ENCODE assay signal across 8 mouse cellular contexts in the genomic region with DNA sequence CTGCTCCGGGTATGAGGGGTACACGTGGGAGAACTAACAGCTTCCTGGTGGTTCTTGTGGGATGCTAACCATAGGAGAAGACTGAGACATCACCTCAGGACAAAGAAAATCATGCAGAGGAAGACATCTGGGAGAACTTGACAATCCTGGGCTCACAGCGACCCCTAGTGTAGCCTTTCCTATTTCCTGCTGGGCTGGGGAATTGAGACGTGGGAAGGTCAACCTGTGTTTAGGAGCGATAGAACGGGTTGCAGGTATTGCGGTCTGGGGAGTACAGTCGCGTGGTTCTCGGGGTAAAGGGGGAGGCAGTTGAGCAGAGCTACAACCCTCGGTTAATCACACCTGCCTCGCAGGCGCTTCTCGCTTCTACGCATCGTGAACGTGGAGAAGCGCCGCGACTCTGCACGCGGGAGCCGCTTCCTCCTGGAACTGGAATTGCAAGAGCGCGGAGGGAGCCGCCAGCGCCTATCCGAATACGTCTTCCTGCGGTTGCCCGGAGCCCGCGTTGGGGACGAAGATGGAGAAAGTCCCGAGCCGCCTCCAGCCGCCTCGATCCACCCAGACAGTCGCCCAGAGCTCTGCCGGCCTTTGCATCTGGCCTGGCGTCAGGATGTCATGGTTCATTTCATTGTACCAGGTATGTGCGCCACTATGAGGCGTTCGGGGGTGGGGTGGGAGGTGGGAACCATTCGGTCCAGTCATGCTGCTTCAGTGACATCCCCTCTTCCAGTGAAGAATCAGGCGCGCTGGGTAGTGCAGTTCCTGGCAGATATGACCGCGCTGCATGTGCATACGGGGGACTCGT. TPM values are rescaled to one million over a fixed set of nuclear protein-coding genes. Genes with fewer than 3 reads are reported as not detected.
A peak's percentile ranks its signal among the peaks of the same experiment; 100 is the strongest.
DNase-seq lines count a peak whose midpoint lies in the region; ATAC-seq lines count a peak whose summit lies in the region.

No protein-coding gene starts in this region.

- peak overlapping the region; percentile 51 for H3K9ac ChIP-seq in intestine, embryonic 16.5 days (ENCODE audit: low read depth, low read length)
- H3K9ac ChIP-seq in midbrain, embryonic 11.5 days (ENCODE audit: low read length): peak overlapping the region; percentile 54

- no peaks in the 10 kb centered on the region for H3K9me3 ChIP-seq in intestine, embryonic 16.5 days (ENCODE audit: control insufficient read depth, low read length)
- no peaks in the 10 kb centered on the region for H3K9me3 ChIP-seq in limb, embryonic 10.5 days (replicated peaks)
- no peaks in the 10 kb centered on the region for H3K9me3 ChIP-seq in midbrain, embryonic 11.5 days (ENCODE audit: control insufficient read depth, low read length)

- intact Hi-C loops in gastrocnemius, postnatal 36 days (cut with DNase I): no loop called here

- no peaks in the 10 kb centered on the region for H3K36me3 ChIP-seq in intestine, embryonic 16.5 days (ENCODE audit: control insufficient read depth, insufficient read depth, low read length)
- peaks cover 37% of the 10 kb centered on the region for H3K36me3 ChIP-seq in limb, embryonic 10.5 days
- H3K36me3 ChIP-seq in midbrain, embryonic 11.5 days (ENCODE audit: control insufficient read depth, insufficient read depth, low read length): 0 out of 2 replicates have a peak, but pooled peaks cover 3% of the 10 kb centered on the region

- H3K4me3 ChIP-seq in intestine, embryonic 16.5 days (ENCODE audit: low read length): peak overlapping the region; percentile 44
- peak overlapping the region; percentile 51 for H3K4me3 ChIP-seq in limb, embryonic 10.5 days
- H3K4me3 ChIP-seq in midbrain, embryonic 11.5 days (ENCODE audit: low read depth, low read length): peak overlapping the region; percentile 28

- no peak overlapping the region for H3K27ac ChIP-seq in intestine, embryonic 16.5 days (ENCODE audit: low read length)
- peak overlapping the region; percentile 74 for H3K27ac ChIP-seq in limb, embryonic 10.5 days
- H3K27ac ChIP-seq in midbrain, embryonic 11.5 days (ENCODE audit: low read depth, low read length): no peak overlapping the region

- peaks cover 12% of the 10 kb centered on the region for H3K27me3 ChIP-seq in intestine, embryonic 16.5 days (replicated peaks; ENCODE audit: control insufficient read depth, insufficient read depth, low read length)
- H3K27me3 ChIP-seq in limb, embryonic 10.5 days (ENCODE audit: low read depth, poor library complexity, severe bottlenecking): peaks cover 35% of the 10 kb centered on the region
- H3K27me3 ChIP-seq in midbrain, embryonic 11.5 days (ENCODE audit: control insufficient read depth, insufficient read depth, low read length): peaks cover 17% of the 10 kb centered on the region

- WGBS in intestine, embryonic 16.5 days: 1% methylated on average over 51 of the region's 51 CpGs
- WGBS in limb, embryonic 10.5 days: 2% methylated on average over 51 of the region's 51 CpGs
- 1% methylated on average over 51 of the region's 51 CpGs for WGBS in midbrain, embryonic 11.5 days

- ATAC-seq in intestine, embryonic 16.5 days: peak; percentile 53
- ATAC-seq in midbrain, embryonic 11.5 days (ENCODE audit: low FRiP score): peak; percentile 52

- peak; percentile 69 for DNase-seq in 3T3-L1 (ENCODE audit: low read depth, low spot score)
- peak; percentile 72 to 92 for DNase-seq in adrenal gland, adult (ENCODE audit: inconsistent age in 2 of 2, low spot score in 1 of 2)
- DNase-seq in embryo, embryonic 10 days (ENCODE audit: low spot score): peak; percentile 92
- DNase-seq in gastrocnemius, postnatal 36 days: peak; percentile 57 to 58
- peak; percentile 87 for DNase-seq in limb, embryonic 10.5 days (ENCODE audit: low spot score)
- DNase-seq in midbrain, embryonic 11.5 days (ENCODE audit: low spot score, missing footprints): peak; percentile 97
- peak; percentile 21 to 69 for DNase-seq in spleen, adult 18-20 months

- peaks cover 8% of the 10 kb centered on the region for H3K4me1 ChIP-seq in intestine, embryonic 16.5 days (ENCODE audit: control insufficient read depth, insufficient read depth, low read length)
- H3K4me1 ChIP-seq in limb, embryonic 10.5 days: peaks cover 30% of the 10 kb centered on the region
- peaks cover 7% of the 10 kb centered on the region for H3K4me1 ChIP-seq in midbrain, embryonic 11.5 days (ENCODE audit: control insufficient read depth, insufficient read depth, low read length)

- H3K4me2 ChIP-seq in intestine, embryonic 16.5 days (ENCODE audit: low read depth, low read length): peak overlapping the region; percentile 74
- H3K4me2 ChIP-seq in midbrain, embryonic 11.5 days: peak overlapping the region; percentile 53

RNA-seq across cellular contexts. Expression of gene Pkp3, which starts 7.8 kb away (rescaled TPM):
- total RNA-seq in gastrocnemius, postnatal 36 days (2021): under 1 TPM in 1 of 2 experiments, not detected in 1; 0.12 TPM
- 31.3 and 32.4 TPM in 2 replicates for polyA plus RNA-seq in intestine, embryonic 16.5 days (2015; fragmentation: Nextera tagmentation; extraction: Ambion mirVana)
- 6.0 and 8.2 TPM in 2 replicates for polyA plus RNA-seq in limb, embryonic 10.5 days (2016; fragmentation: Nextera tagmentation; extraction: Ambion mirVana)
- polyA plus RNA-seq in midbrain, embryonic 11.5 days (2014; fragmentation: Nextera tagmentation; extraction: Ambion mirVana): 0.82 and 0.84 TPM in 2 replicates

RNA-seq across cellular contexts. Expression of gene B4galnt4, which starts 9.4 kb away (rescaled TPM):
- total RNA-seq in gastrocnemius, postnatal 36 days (2021): under 1 TPM; 0.20 to 0.22 TPM
- polyA plus RNA-seq in intestine, embryonic 16.5 days (2015; fragmentation: Nextera tagmentation; extraction: Ambion mirVana): 7.2 and 7.3 TPM in 2 replicates
- 26.2 and 30.7 TPM in 2 replicates for polyA plus RNA-seq in limb, embryonic 10.5 days (2016; fragmentation: Nextera tagmentation; extraction: Ambion mirVana)
- polyA plus RNA-seq in midbrain, embryonic 11.5 days (2014; fragmentation: Nextera tagmentation; extraction: Ambion mirVana): 18.8 and 19.5 TPM in 2 replicates

RNA-seq across cellular contexts. Expression of gene Sigirr, which starts 30.1 kb away (rescaled TPM):
- 1 to 10 TPM; 1.7 to 2.0 TPM for total RNA-seq in gastrocnemius, postnatal 36 days (2021)
- polyA plus RNA-seq in intestine, embryonic 16.5 days (2015; fragmentation: Nextera tagmentation; extraction: Ambion mirVana): 29.4 and 32.8 TPM in 2 replicates
- 2.3 TPM in 2 replicates for polyA plus RNA-seq in limb, embryonic 10.5 days (2016; fragmentation: Nextera tagmentation; extraction: Ambion mirVana)
- polyA plus RNA-seq in midbrain, embryonic 11.5 days (2014; fragmentation: Nextera tagmentation; extraction: Ambion mirVana): 1.2 and 1.8 TPM in 2 replicates

RNA-seq across cellular contexts. Expression of gene Gm17387, which starts 41.3 kb away (rescaled TPM):
- not detected for total RNA-seq in gastrocnemius, postnatal 36 days (2021)
- not detected in 2 replicates for polyA plus RNA-seq in intestine, embryonic 16.5 days (2015; fragmentation: Nextera tagmentation; extraction: Ambion mirVana)
- polyA plus RNA-seq in limb, embryonic 10.5 days (2016; fragmentation: Nextera tagmentation; extraction: Ambion mirVana): not detected in 2 replicates
- not detected in 2 replicates for polyA plus RNA-seq in midbrain, embryonic 11.5 days (2014; fragmentation: Nextera tagmentation; extraction: Ambion mirVana)

RNA-seq across cellular contexts. Expression of gene Ano9, which starts 47.3 kb away (rescaled TPM):
- total RNA-seq in gastrocnemius, postnatal 36 days (2021): not detected
- 43.6 and 50.1 TPM in 2 replicates for polyA plus RNA-seq in intestine, embryonic 16.5 days (2015; fragmentation: Nextera tagmentation; extraction: Ambion mirVana)
- polyA plus RNA-seq in limb, embryonic 10.5 days (2016; fragmentation: Nextera tagmentation; extraction: Ambion mirVana): 0.64 and 0.67 TPM in 2 replicates
- polyA plus RNA-seq in midbrain, embryonic 11.5 days (2014; fragmentation: Nextera tagmentation; extraction: Ambion mirVana): 0.12 TPM in 1 of 2 replicates, not detected in the other

Comparison
In these comparisons a context has a peak if more than half of its experiments do, and no peak if none do; other contexts are left out.
1. DNase-seq: peak in every context shown above with its lines; median percentile 97 in midbrain, embryonic 11.5 days; 92 in embryo, embryonic 10 days; 87 in limb, embryonic 10.5 days; 82 in adrenal gland, adult; 69 in 3T3-L1; 58 in gastrocnemius, postnatal 36 days; 45 in spleen, adult 18-20 months.